Mouse (Mus musculus): ENCODE measurements at regions not wholly inside any gene's neighbourhood (a gene's known extent, or its start where the extent isn't known, plus 50 kb on each side); places are given as distances from the start of the nearest gene placed in this dataset.

DNA sequence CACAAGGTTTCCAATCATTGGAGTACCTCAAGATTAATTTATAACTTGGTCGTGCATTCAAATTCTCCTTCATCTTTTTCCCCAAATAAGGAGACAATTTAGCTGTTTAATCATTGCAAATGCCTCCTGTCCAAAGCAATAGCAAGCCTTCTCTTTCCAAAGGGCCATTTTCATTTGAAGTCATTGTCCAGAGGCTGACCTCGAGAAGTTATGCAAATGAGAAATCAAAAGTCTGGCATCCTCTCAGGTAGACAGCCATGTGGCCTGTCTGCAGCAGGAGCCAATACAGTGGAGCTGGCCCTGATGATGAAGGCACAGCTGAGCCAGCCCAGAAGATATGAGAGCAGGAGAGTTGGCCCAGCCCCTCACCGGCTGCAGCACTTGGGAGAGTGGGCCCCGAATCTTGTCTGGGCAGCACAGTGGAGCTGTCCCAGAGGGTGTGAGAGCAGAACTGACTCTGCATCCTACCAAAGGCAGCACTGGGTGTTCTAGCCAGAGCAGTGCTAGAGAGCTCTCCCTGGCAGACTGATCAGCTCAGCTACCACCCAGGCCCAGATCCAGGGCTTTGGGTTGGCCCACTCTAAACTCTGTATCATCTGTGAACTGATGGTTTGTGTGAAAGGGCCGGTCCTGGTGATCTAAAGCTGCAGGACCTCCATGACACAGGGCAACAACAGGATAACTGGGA lies 74.2 kb downstream of the Rps12 start:
- TF ChIP-seq CTCF (IDR thresholded peaks at IDR 0.05; ENCODE audit: insufficient read depth, low read depth, low read length) = no peak
- no peak for TF ChIP-seq POLR2A (IDR thresholded peaks at IDR 0.05; ENCODE audit: insufficient read depth, low read depth, low read length)

Measured in olfactory bulb, adult 2 months (tissue).